Mouse (Mus musculus): ENCODE measurements around the gene Itga1. TPM values are rescaled to one million over a fixed set of nuclear protein-coding genes. Genes with fewer than 3 reads are reported as not detected.

Gene Itga1
- polyA plus RNA-seq, 1 experiment from 2014 or later: 31.0 TPM

- Histone ChIP-seq H3K9ac (ENCODE audit: low read depth, low read length) (no peak overlapping the region), H3K27ac (ENCODE audit: low read depth, low read length) (no peak overlapping the region), H3K4me2 (no peak overlapping the region), H3K4me3 (ENCODE audit: low read depth, low read length) (no peak overlapping the region), H3K36me3 (ENCODE audit: control insufficient read depth, insufficient read depth, low read length) (no peaks in the 10 kb centered on the region), H3K9me3 (replicated peaks; ENCODE audit: control insufficient read depth, low read length) (no peaks in the 10 kb centered on the region), H3K27me3 (ENCODE audit: control insufficient read depth, insufficient read depth, low read length) (no peaks in the 10 kb centered on the region), H3K4me1 (ENCODE audit: control insufficient read depth, insufficient read depth, low read length) (no peaks in the 10 kb centered on the region; the same call in 1 of the 2 replicates)
- WGBS (ENCODE audit: insufficient replicate concordance): 77% methylated on average over 6 of the region's 6 CpGs
- ATAC-seq (replicated peaks; ENCODE audit: insufficient number of reproducible peaks, low FRiP score, low TSS enrichment): no peak
Measured at GRCm38 (mm10) chr13:115078997-115079685, 22.6 kb downstream of the Itga1 start.

- 75% methylated on average over 9 of the region's 9 CpGs for WGBS (ENCODE audit: insufficient replicate concordance)
- ATAC-seq (replicated peaks; ENCODE audit: insufficient number of reproducible peaks, low FRiP score, low TSS enrichment): no peak
Measured at GRCm38 (mm10) chr13:115077346-115078134, 24.2 kb downstream of the Itga1 start.

GRCm38 (mm10) chr13:115072386-115072785 is 29.4 kb downstream of the Itga1 start:
- whole genome bisulfite sequencing (ENCODE audit: insufficient replicate concordance): 91% methylated on average over 6 of the region's 6 CpGs
- no peaks in the 10 kb centered on the region for H3K4me1 ChIP-seq (ENCODE audit: control insufficient read depth, insufficient read depth, low read length)
- H3K9ac ChIP-seq (ENCODE audit: low read depth, low read length): no peak overlapping the region
- no peak overlapping the region for H3K27ac ChIP-seq (ENCODE audit: low read depth, low read length)
- no peaks in the 10 kb centered on the region for H3K9me3 ChIP-seq (replicated peaks; ENCODE audit: control insufficient read depth, low read length)
- H3K4me2 ChIP-seq: no peak overlapping the region
- H3K4me3 ChIP-seq (ENCODE audit: low read depth, low read length): no peak overlapping the region
- ATAC-seq (replicated peaks; ENCODE audit: insufficient number of reproducible peaks, low FRiP score, low TSS enrichment): no peak
- H3K36me3 ChIP-seq (ENCODE audit: control insufficient read depth, insufficient read depth, low read length): no peaks in the 10 kb centered on the region
- H3K27me3 ChIP-seq (ENCODE audit: control insufficient read depth, insufficient read depth, low read length): no peaks in the 10 kb centered on the region

More at GRCm38 (mm10) chr13:115077346-115078134, 24.2 kb downstream of the Itga1 start:
- Histone ChIP-seq H3K9me3 (replicated peaks; ENCODE audit: control insufficient read depth, low read length) (no peaks in the 10 kb centered on the region), H3K4me3 (ENCODE audit: low read depth, low read length) (no peak overlapping the region), H3K9ac (ENCODE audit: low read depth, low read length) (no peak overlapping the region), H3K4me1 (ENCODE audit: control insufficient read depth, insufficient read depth, low read length) (no peaks in the 10 kb centered on the region; the same call in 1 of the 2 replicates), H3K36me3 (ENCODE audit: control insufficient read depth, insufficient read depth, low read length) (no peaks in the 10 kb centered on the region), H3K27ac (ENCODE audit: low read depth, low read length) (no peak overlapping the region), H3K4me2 (no peak overlapping the region), H3K27me3 (ENCODE audit: control insufficient read depth, insufficient read depth, low read length) (no peaks in the 10 kb centered on the region)

- Histone ChIP-seq H3K4me2 (no peak overlapping the region), H3K4me1 (ENCODE audit: control insufficient read depth, insufficient read depth, low read length) (no peaks in the 10 kb centered on the region), H3K4me3 (ENCODE audit: low read depth, low read length) (no peak overlapping the region), H3K27ac (ENCODE audit: low read depth, low read length) (no peak overlapping the region), H3K9ac (ENCODE audit: low read depth, low read length) (no peak overlapping the region), H3K9me3 (replicated peaks; ENCODE audit: control insufficient read depth, low read length) (no peaks in the 10 kb centered on the region), H3K36me3 (ENCODE audit: control insufficient read depth, insufficient read depth, low read length) (no peaks in the 10 kb centered on the region), H3K27me3 (ENCODE audit: control insufficient read depth, insufficient read depth, low read length) (no peaks in the 10 kb centered on the region)
- WGBS (ENCODE audit: insufficient replicate concordance): 79% methylated on average over 3 of the region's 3 CpGs
- no peak for ATAC-seq (replicated peaks; ENCODE audit: insufficient number of reproducible peaks, low FRiP score, low TSS enrichment)
Measured at GRCm38 (mm10) chr13:115071431-115071830, 30.3 kb downstream of the Itga1 start.

- ATAC-seq (replicated peaks; ENCODE audit: insufficient number of reproducible peaks, low FRiP score, low TSS enrichment): no peak
- H3K9me3 ChIP-seq (replicated peaks; ENCODE audit: control insufficient read depth, low read length): no peaks in the 10 kb centered on the region
- H3K4me3 ChIP-seq (ENCODE audit: low read depth, low read length): no peak overlapping the region
- 98% methylated on average over 1 of the region's 1 CpGs for WGBS (ENCODE audit: insufficient replicate concordance)
- no peak overlapping the region for H3K4me2 ChIP-seq
- H3K27me3 ChIP-seq (ENCODE audit: control insufficient read depth, insufficient read depth, low read length): no peaks in the 10 kb centered on the region
- H3K9ac ChIP-seq (ENCODE audit: low read depth, low read length): no peak overlapping the region
- no peaks in the 10 kb centered on the region for H3K4me1 ChIP-seq (ENCODE audit: control insufficient read depth, insufficient read depth, low read length)
- H3K36me3 ChIP-seq (ENCODE audit: control insufficient read depth, insufficient read depth, low read length): no peaks in the 10 kb centered on the region
- H3K27ac ChIP-seq (ENCODE audit: low read depth, low read length): no peak overlapping the region
Measured at GRCm38 (mm10) chr13:115067968-115068330, 33.8 kb downstream of the Itga1 start.

- WGBS (ENCODE audit: insufficient replicate concordance): 87% methylated on average over 4 of the region's 4 CpGs
- H3K27me3 ChIP-seq (ENCODE audit: control insufficient read depth, insufficient read depth, low read length): no peaks in the 10 kb centered on the region
- no peak overlapping the region for H3K4me3 ChIP-seq (ENCODE audit: low read depth, low read length)
- no peak overlapping the region for H3K27ac ChIP-seq (ENCODE audit: low read depth, low read length)
- ATAC-seq (replicated peaks; ENCODE audit: insufficient number of reproducible peaks, low FRiP score, low TSS enrichment): no peak
- no peak overlapping the region for H3K4me2 ChIP-seq
- H3K4me1 ChIP-seq (ENCODE audit: control insufficient read depth, insufficient read depth, low read length): no peaks in the 10 kb centered on the region
- no peak overlapping the region for H3K9ac ChIP-seq (ENCODE audit: low read depth, low read length)
- no peaks in the 10 kb centered on the region for H3K9me3 ChIP-seq (replicated peaks; ENCODE audit: control insufficient read depth, low read length)
- H3K36me3 ChIP-seq (ENCODE audit: control insufficient read depth, insufficient read depth, low read length): no peaks in the 10 kb centered on the region
Measured at GRCm38 (mm10) chr13:115067324-115067967, 34.3 kb downstream of the Itga1 start.

GRCm38 (mm10) chr13:115057555-115057954 is 44.2 kb downstream of the Itga1 start:
- Histone ChIP-seq H3K9ac (ENCODE audit: low read depth, low read length) (no peak overlapping the region), H3K4me3 (ENCODE audit: low read depth, low read length) (no peak overlapping the region), H3K4me2 (no peak overlapping the region), H3K4me1 (ENCODE audit: control insufficient read depth, insufficient read depth, low read length) (peaks cover 6% of the 10 kb centered on the region; the same call in 1 of the 2 replicates), H3K9me3 (replicated peaks; ENCODE audit: control insufficient read depth, low read length) (no peaks in the 10 kb centered on the region), H3K36me3 (ENCODE audit: control insufficient read depth, insufficient read depth, low read length) (no peaks in the 10 kb centered on the region), H3K27ac (ENCODE audit: low read depth, low read length) (no peak overlapping the region), H3K27me3 (ENCODE audit: control insufficient read depth, insufficient read depth, low read length) (no peaks in the 10 kb centered on the region)
- no peak for ATAC-seq (replicated peaks; ENCODE audit: insufficient number of reproducible peaks, low FRiP score, low TSS enrichment)
- 77% methylated on average over 5 of the region's 5 CpGs for WGBS (ENCODE audit: insufficient replicate concordance)

GRCm38 (mm10) chr13:115054783-115055182 is 47.0 kb downstream of the Itga1 start:
- peaks cover 6% of the 10 kb centered on the region; the same call in 1 of the 2 replicates for H3K4me1 ChIP-seq (ENCODE audit: control insufficient read depth, insufficient read depth, low read length)
- no peak overlapping the region for H3K9ac ChIP-seq (ENCODE audit: low read depth, low read length)
- no peaks in the 10 kb centered on the region for H3K9me3 ChIP-seq (replicated peaks; ENCODE audit: control insufficient read depth, low read length)
- 55% methylated on average over 9 of the region's 9 CpGs for WGBS (ENCODE audit: insufficient replicate concordance)
- peak overlapping the region; percentile 22; the same call in 1 of the 2 replicates for H3K27ac ChIP-seq (ENCODE audit: low read depth, low read length)
- no peak for ATAC-seq (replicated peaks; ENCODE audit: insufficient number of reproducible peaks, low FRiP score, low TSS enrichment)
- H3K4me3 ChIP-seq (ENCODE audit: low read depth, low read length): no peak overlapping the region
- no peaks in the 10 kb centered on the region for H3K27me3 ChIP-seq (ENCODE audit: control insufficient read depth, insufficient read depth, low read length)
- H3K4me2 ChIP-seq: no peak overlapping the region
- no peaks in the 10 kb centered on the region for H3K36me3 ChIP-seq (ENCODE audit: control insufficient read depth, insufficient read depth, low read length)

All from heart, embryonic 11.5 days (tissue).